Mouse (Mus musculus): ENCODE data around the gene Wfikkn2.
"Not testable (repeated sequence)": the region's sequence is repeated elsewhere in the genome, so short reads cannot be mapped to it uniquely, and the experiment has no call there.

Gene Wfikkn2

GRCm38 (mm10) chr11:94245955-94246788, at the start of gene Wfikkn2:
Gene Wfikkn2 (minus strand): TSS chr11:94246005.
- peak; percentile 68 for DNase-seq (ENCODE audit: low spot score)

- peak; percentile 61 for DNase-seq (ENCODE audit: low spot score)
Measured at GRCm38 (mm10) chr11:94294996-94295845, 49.4 kb upstream of the Wfikkn2 start.

- DNase-seq (ENCODE audit: low spot score): no peak
Measured at GRCm38 (mm10) chr11:94290062-94290740, 44.4 kb upstream of the Wfikkn2 start.

GRCm38 (mm10) chr11:94287105-94287504, 41.3 kb upstream of the Wfikkn2 start:
- no peak for DNase-seq (ENCODE audit: low spot score)

- DNase-seq (ENCODE audit: low spot score): no peak
Measured at GRCm38 (mm10) chr11:94285886-94286574, 40.2 kb upstream of the Wfikkn2 start.

- no peak for DNase-seq (ENCODE audit: low spot score)
Measured at GRCm38 (mm10) chr11:94283536-94284099, 37.8 kb upstream of the Wfikkn2 start.

GRCm38 (mm10) chr11:94282291-94282690, 36.5 kb upstream of the Wfikkn2 start:
- no peak for DNase-seq (ENCODE audit: low spot score)

- DNase-seq (ENCODE audit: low spot score): no peak
Measured at GRCm38 (mm10) chr11:94281199-94282181, 35.7 kb upstream of the Wfikkn2 start, which contains the start of gene Gm21885. Gene Gm21885 (plus strand): TSS chr11:94281873.

GRCm38 (mm10) chr11:94276869-94277337, 31.1 kb upstream of the Wfikkn2 start:
- DNase-seq (ENCODE audit: low spot score): peak; percentile 98

GRCm38 (mm10) chr11:94275686-94276085, 29.9 kb upstream of the Wfikkn2 start:
- no peak for DNase-seq (ENCODE audit: low spot score)

GRCm38 (mm10) chr11:94275226-94275625, 29.4 kb upstream of the Wfikkn2 start:
- DNase-seq (ENCODE audit: low spot score): no peak

- DNase-seq (ENCODE audit: low spot score): no peak
Measured at GRCm38 (mm10) chr11:94274206-94274867, 28.5 kb upstream of the Wfikkn2 start.

GRCm38 (mm10) chr11:94272960-94273927, 27.4 kb upstream of the Wfikkn2 start:
- no peak for DNase-seq (ENCODE audit: low spot score)

- DNase-seq (ENCODE audit: low spot score): no peak
Measured at GRCm38 (mm10) chr11:94271015-94271414, 25.2 kb upstream of the Wfikkn2 start.

- DNase-seq (ENCODE audit: low spot score): no peak
Measured at GRCm38 (mm10) chr11:94269906-94270305, 24.1 kb upstream of the Wfikkn2 start.

GRCm38 (mm10) chr11:94268761-94269160, 23.0 kb upstream of the Wfikkn2 start:
- DNase-seq (ENCODE audit: low spot score): no peak

- not testable (repeated sequence) for DNase-seq (ENCODE audit: low spot score)
Measured at GRCm38 (mm10) chr11:94266155-94266554, 20.4 kb upstream of the Wfikkn2 start.

GRCm38 (mm10) chr11:94265134-94265785, 19.5 kb upstream of the Wfikkn2 start:
- DNase-seq (ENCODE audit: low spot score): peak; percentile 79

Data from retina, embryonic 14.5 days (tissue).